Mouse (Mus musculus) leukemia stem cell, adult 10-12 weeks (primary cell): Measurements from ENCODE around the gene 1700080E11Rik. TPM values are rescaled to one million over a fixed set of nuclear protein-coding genes. Genes with fewer than 3 reads are reported as not detected.

Source experiments
- polyA plus RNA-seq: library from polyadenylated mRNA; stranded (reverse); fragments of >175 nt; gene quantifications from 2 replicates; pipeline ENCODE4 v1.2.3, GENCODE M21; 2012; ENCODE audit warnings: low replicate concordance

1700080E11Rik gene
- not detected in 2 replicates for polyA plus RNA-seq

GRCm38 (mm10) chr9:105144992-105145391 lies at the start of gene 1700080E11Rik:
Gene 1700080E11Rik (minus strand): TSS chr9:105145092.

DNA sequence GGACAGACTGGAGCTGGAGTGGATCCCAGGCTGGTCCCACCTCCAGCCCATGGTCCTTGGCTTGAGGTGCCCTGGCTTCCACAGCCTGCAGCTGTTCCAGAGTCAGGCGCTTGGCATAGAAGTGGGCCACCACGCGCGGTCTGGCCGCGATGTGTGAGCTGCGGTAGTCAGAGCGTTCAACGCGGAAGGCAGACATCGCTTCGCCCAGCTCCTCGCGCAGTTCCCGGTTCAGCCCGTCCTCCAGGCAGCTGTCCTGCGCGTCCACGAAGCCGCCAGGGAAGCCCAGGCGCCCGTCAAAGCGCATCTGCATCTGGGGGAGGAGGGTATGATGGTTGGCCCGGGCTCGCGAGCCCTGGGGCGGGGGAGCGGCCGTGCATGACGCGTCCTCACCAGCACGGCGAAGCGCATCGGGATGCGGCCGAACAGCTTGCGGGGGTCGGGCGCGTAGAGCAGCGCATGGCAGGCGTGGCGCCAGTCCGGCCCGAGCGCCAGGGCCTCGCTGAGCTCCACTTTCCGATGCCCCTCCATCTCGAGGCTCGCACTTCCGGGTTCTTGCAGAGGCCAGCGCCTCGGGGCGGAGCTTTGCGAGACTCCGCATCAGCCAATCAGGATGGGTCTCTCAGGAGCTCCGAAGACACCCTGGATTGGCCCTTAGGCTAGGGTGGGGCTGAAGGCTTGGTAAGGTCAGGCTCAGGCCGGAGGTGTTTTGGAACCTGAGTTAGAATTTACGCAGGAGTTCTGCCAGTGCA lies 13.5 kb downstream of the 1700080E11Rik start, which contains the start of gene Nudt16:
Nudt16 (minus strand) TSS at position 572 of the 749 bp plus-strand sequence.

Other genes with a start within 250 kb of the 1700080E11Rik start
- 24.4 and 29.4 TPM in 2 replicates for gene Mrpl3, start 91.9 kb downstream of the 1700080E11Rik start, polyA plus RNA-seq
- gene Nudt16, start 13.3 kb downstream of the 1700080E11Rik start, polyA plus RNA-seq, result 5.5 and 16.7 TPM in 2 replicates